Mouse (Mus musculus) thymus, adult 2 months (tissue): ENCODE results near the gene Klk10.

Source experiments
- CTCF ChIP-seq: fragments of 200-500 bp; IDR thresholded peaks from 2 replicates; pipeline ENCODE4 v1.5.1; 2012; ENCODE audit warnings: mild to moderate bottlenecking, control low read depth, low read length, moderate library complexity, borderline replicate concordance; ENCODE audit not compliant: control insufficient read depth, poor library complexity, insufficient read depth; ENCODE audit errors: extremely low read depth
- POLR2A ChIP-seq: fragments of 200-500 bp; IDR thresholded peaks from 2 replicates; pipeline ENCODE4 v1.6.1; 2012; ENCODE audit warnings: mild to moderate bottlenecking, low read length, control low read depth, moderate library complexity; ENCODE audit not compliant: control insufficient read depth, poor library complexity, insufficient read depth; ENCODE audit errors: extremely low read depth

- TF ChIP-seq CTCF (no peak), POLR2A (no peak)
These were observed 10.8 kb downstream of the Klk10 start, which contains the start of gene Klk9 for GRCm38 (mm10) chr7:43791591-43791990.
